Mouse (Mus musculus): ENCODE measurements around the gene Rps6kc1. TPM values are rescaled to one million over a fixed set of nuclear protein-coding genes. Genes with fewer than 3 reads are reported as not detected.

Gene Rps6kc1
- polyA plus RNA-seq, 1 experiment: 7.4 TPM

DNA sequence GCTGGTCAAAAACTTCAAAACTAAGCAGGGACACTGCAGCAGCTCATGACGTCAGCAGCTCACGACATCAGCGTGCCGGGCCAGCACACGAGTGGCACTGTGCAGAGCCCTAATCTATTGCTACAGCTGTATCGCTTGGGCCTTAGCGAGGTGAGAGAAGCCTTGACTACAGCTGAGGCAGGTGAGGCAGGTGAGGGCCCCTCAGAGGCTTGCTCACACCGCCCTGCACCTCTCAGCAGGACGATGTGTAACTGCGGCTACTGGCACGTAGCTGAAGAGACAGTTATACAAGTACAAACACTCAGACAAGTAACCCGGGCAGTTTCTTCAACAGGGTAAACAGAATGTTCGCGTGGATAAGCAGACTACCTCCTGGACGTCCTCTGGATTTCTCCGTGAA, 6.9 kb downstream of the Rps6kc1 start:
- Histone ChIP-seq H3K36me3 (ENCODE audit: control insufficient read depth, insufficient read depth, low read length) (no peaks in the 10 kb centered on the region), H3K27me3 (ENCODE audit: control insufficient read depth, insufficient read depth, low read length) (no peaks in the 10 kb centered on the region), H3K4me3 (ENCODE audit: control insufficient read depth, insufficient read depth, low read length) (no peak overlapping the region), H3K4me1 (replicated peaks; ENCODE audit: control insufficient read depth, insufficient read depth, low read length) (no peaks in the 10 kb centered on the region), H3K27ac (ENCODE audit: control insufficient read depth, insufficient read depth, low read length) (no peak overlapping the region)
- TF ChIP-seq CTCF (IDR thresholded peaks at IDR 0.05; ENCODE audit: borderline replicate concordance, control insufficient read depth, extremely low read depth, insufficient read depth, low read length, poor library complexity): no peak
- TF ChIP-seq POLR2A (IDR thresholded peaks at IDR 0.05; ENCODE audit: control insufficient read depth, extremely low read depth, insufficient read depth, low read length, poor library complexity): no peak
- WGBS: 96% methylated on average over 16 of the region's 16 CpGs
- no peak for DNase-seq

DNA sequence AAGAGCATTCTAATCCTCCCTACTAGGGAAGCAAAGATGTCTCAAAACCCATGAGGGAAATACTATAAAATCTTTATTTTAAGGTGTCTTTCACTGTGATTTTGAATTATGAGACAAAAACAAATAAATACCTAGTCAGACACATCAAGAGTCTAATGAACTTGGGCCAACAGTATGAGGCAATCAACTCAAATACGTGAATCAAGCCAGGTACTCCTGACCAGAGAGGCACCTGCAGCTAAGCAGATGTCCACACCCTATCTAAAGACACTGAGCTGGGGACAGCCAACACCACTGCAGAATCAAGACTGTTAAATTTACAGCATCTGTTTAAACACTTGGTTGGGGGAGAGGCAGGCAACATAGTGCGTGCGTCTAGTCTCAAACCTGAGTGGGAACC, 7.4 kb downstream of the Rps6kc1 start:
- Histone ChIP-seq H3K27me3 (ENCODE audit: control insufficient read depth, insufficient read depth, low read length) (no peaks in the 10 kb centered on the region), H3K27ac (ENCODE audit: control insufficient read depth, insufficient read depth, low read length) (no peak overlapping the region), H3K4me1 (replicated peaks; ENCODE audit: control insufficient read depth, insufficient read depth, low read length) (no peaks in the 10 kb centered on the region), H3K4me3 (ENCODE audit: control insufficient read depth, insufficient read depth, low read length) (no peak overlapping the region), H3K36me3 (ENCODE audit: control insufficient read depth, insufficient read depth, low read length) (no peaks in the 10 kb centered on the region)
- WGBS: 98% methylated on average over 3 of the region's 3 CpGs
- no peak for TF ChIP-seq CTCF (IDR thresholded peaks at IDR 0.05; ENCODE audit: borderline replicate concordance, control insufficient read depth, extremely low read depth, insufficient read depth, low read length, poor library complexity)
- no peak for TF ChIP-seq POLR2A (IDR thresholded peaks at IDR 0.05; ENCODE audit: control insufficient read depth, extremely low read depth, insufficient read depth, low read length, poor library complexity)
- no peak for DNase-seq

DNA sequence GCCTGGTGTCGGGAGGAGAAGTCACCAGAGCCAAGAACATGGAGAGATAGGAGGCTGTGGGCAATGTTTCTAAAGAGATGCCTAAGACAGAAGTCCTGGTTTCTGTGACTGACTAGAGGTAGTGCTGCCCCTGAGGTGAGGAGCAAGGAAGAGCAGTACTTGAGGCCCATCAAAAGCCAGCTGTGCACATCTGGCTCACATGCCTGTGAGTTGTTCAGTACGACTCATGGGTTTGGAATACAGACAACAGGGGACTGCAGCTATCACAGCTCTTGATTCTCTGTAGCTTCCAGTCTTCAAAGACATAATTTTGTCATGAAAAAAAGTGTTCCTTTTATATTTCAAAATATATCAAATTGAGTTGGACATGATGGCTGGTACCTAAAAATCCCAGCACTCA, 10.5 kb downstream of the Rps6kc1 start:
- no peak for DNase-seq
- Histone ChIP-seq H3K27me3 (ENCODE audit: control insufficient read depth, insufficient read depth, low read length) (no peaks in the 10 kb centered on the region), H3K36me3 (ENCODE audit: control insufficient read depth, insufficient read depth, low read length) (no peaks in the 10 kb centered on the region), H3K27ac (ENCODE audit: control insufficient read depth, insufficient read depth, low read length) (no peak overlapping the region), H3K4me3 (ENCODE audit: control insufficient read depth, insufficient read depth, low read length) (no peak overlapping the region), H3K4me1 (replicated peaks; ENCODE audit: control insufficient read depth, insufficient read depth, low read length) (no peaks in the 10 kb centered on the region)
- 96% methylated on average over 2 of the region's 2 CpGs for whole genome bisulfite sequencing
- TF ChIP-seq POLR2A (IDR thresholded peaks at IDR 0.05; ENCODE audit: control insufficient read depth, extremely low read depth, insufficient read depth, low read length, poor library complexity) (no peak), CTCF (IDR thresholded peaks at IDR 0.05; ENCODE audit: borderline replicate concordance, control insufficient read depth, extremely low read depth, insufficient read depth, low read length, poor library complexity) (no peak)

DNA sequence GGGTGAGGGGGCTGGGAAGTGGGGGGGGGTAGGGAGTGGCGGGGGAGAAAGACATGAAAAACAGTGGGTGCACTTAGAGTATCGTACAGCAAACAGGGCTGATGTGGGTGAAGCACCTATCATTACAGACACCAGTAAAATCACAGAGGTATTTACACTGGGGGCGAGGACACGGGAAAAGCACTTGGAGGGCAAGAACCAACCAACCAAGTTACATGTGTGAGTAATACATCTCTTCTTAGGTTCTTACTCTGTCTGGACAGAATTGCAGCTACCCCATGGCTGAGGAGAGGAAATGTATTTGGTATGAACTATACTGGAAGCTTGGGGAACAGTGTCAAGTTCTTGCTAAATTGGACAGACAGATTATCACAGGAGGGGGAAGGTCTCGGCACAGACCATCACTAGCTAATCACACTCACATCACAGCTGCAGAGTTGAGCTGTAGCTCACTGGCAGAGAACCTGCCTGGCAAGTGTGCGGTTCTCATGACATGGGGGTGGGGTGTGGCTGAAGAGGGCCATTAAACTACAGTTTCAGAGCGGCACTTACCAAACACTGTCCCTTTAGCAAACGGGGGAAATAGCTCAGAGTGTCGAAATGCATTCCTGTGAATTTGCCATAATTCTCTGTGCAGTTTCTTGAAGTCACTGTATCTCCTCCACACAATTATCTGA, 12.5 kb downstream of the Rps6kc1 start:
- H3K27me3 ChIP-seq (ENCODE audit: control insufficient read depth, insufficient read depth, low read length): no peaks in the 10 kb centered on the region
- 91% methylated on average over 9 of the region's 9 CpGs for WGBS
- no peak overlapping the region for H3K27ac ChIP-seq (ENCODE audit: control insufficient read depth, insufficient read depth, low read length)
- DNase-seq: no peak
- no peak for TF ChIP-seq CTCF (IDR thresholded peaks at IDR 0.05; ENCODE audit: borderline replicate concordance, control insufficient read depth, extremely low read depth, insufficient read depth, low read length, poor library complexity)
- TF ChIP-seq POLR2A (IDR thresholded peaks at IDR 0.05; ENCODE audit: control insufficient read depth, extremely low read depth, insufficient read depth, low read length, poor library complexity): no peak
- no peaks in the 10 kb centered on the region for H3K36me3 ChIP-seq (ENCODE audit: control insufficient read depth, insufficient read depth, low read length)
- no peaks in the 10 kb centered on the region for H3K4me1 ChIP-seq (replicated peaks; ENCODE audit: control insufficient read depth, insufficient read depth, low read length)
- H3K4me3 ChIP-seq (ENCODE audit: control insufficient read depth, insufficient read depth, low read length): no peak overlapping the region

DNA sequence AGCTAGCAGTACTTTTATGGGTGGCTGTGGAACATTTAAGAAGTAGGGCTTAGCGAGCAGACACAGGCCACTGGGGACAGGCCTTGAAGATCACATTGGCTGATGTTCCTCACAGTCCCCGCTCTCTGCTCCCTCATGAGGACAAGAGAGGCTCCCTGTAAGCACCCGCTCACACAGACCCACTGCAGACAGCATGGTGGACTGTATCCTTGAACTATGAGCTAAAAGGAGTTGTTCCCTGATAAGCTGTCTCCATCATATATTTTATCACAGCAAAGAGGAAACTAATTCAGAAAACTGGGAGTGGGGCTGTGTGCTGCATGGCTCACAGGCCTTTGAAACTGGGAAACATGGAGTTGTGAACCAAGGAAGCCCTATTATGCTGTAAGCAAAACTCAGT, 13.4 kb downstream of the Rps6kc1 start:
- no peak for TF ChIP-seq POLR2A (IDR thresholded peaks at IDR 0.05; ENCODE audit: control insufficient read depth, extremely low read depth, insufficient read depth, low read length, poor library complexity)
- no peak for TF ChIP-seq CTCF (IDR thresholded peaks at IDR 0.05; ENCODE audit: borderline replicate concordance, control insufficient read depth, extremely low read depth, insufficient read depth, low read length, poor library complexity)
- Histone ChIP-seq H3K36me3 (ENCODE audit: control insufficient read depth, insufficient read depth, low read length) (no peaks in the 10 kb centered on the region), H3K4me1 (replicated peaks; ENCODE audit: control insufficient read depth, insufficient read depth, low read length) (no peaks in the 10 kb centered on the region), H3K27ac (ENCODE audit: control insufficient read depth, insufficient read depth, low read length) (no peak overlapping the region), H3K4me3 (ENCODE audit: control insufficient read depth, insufficient read depth, low read length) (no peak overlapping the region), H3K27me3 (ENCODE audit: control insufficient read depth, insufficient read depth, low read length) (no peaks in the 10 kb centered on the region)
- WGBS: 98% methylated on average over 3 of the region's 3 CpGs
- DNase-seq: no peak

DNA sequence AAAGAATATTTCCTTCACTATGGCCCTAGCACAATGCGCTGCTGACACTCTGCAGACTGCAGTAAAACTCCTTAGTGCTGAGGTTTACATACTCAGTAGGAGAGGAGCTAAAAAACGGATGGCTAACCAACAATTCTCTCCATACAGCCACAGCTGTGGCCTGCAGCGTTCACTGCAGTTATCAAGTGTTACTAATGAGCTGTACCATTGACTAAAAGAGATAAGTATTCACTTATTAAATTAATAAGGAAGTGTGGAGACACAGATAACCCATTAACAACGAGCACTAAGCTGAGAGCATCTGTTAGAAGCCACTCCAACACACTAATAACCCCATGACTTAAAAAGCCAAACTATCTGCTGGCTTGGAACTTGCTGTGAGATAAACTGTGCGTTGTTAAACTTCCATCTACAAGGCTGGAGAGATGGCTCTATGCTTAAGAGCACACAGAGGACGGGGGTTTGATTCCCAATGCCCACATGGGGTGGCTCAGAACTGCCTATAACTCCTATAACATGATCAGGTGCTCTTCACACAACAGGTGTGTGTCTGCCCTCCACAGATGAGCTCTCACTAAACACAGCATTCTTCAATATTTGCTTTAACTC, 17.9 kb downstream of the Rps6kc1 start:
- 92% methylated on average over 6 of the region's 6 CpGs for WGBS

More for the DNA sequence above, 17.9 kb downstream of the Rps6kc1 start:
- Histone ChIP-seq H3K27me3 (ENCODE audit: control insufficient read depth, insufficient read depth, low read length) (no peaks in the 10 kb centered on the region), H3K27ac (ENCODE audit: control insufficient read depth, insufficient read depth, low read length) (no peak overlapping the region), H3K4me1 (replicated peaks; ENCODE audit: control insufficient read depth, insufficient read depth, low read length) (no peaks in the 10 kb centered on the region), H3K36me3 (ENCODE audit: control insufficient read depth, insufficient read depth, low read length) (no peaks in the 10 kb centered on the region), H3K4me3 (ENCODE audit: control insufficient read depth, insufficient read depth, low read length) (no peak overlapping the region)
- TF ChIP-seq CTCF (IDR thresholded peaks at IDR 0.05; ENCODE audit: borderline replicate concordance, control insufficient read depth, extremely low read depth, insufficient read depth, low read length, poor library complexity): no peak
- no peak for TF ChIP-seq POLR2A (IDR thresholded peaks at IDR 0.05; ENCODE audit: control insufficient read depth, extremely low read depth, insufficient read depth, low read length, poor library complexity)
- no peak for DNase-seq

Data from thymus, adult 2 months (tissue).